Mouse (Mus musculus): ENCODE data around the gene Apbb1ip.

The Apbb1ip gene

GRCm38 (mm10) chr2:22773549-22774180 is at the start of gene Apbb1ip:
Apbb1ip (plus strand) TSS chr2:22774094.
- DNase-seq, result no peak

GRCm38 (mm10) chr2:22727113-22727512 is 46.8 kb upstream of the Apbb1ip start:
- DNase-seq, result no peak

- DNase-seq, result no peak
These were observed 37.8 kb upstream of the Apbb1ip start for GRCm38 (mm10) chr2:22736134-22736533.

GRCm38 (mm10) chr2:22739369-22739768 is 34.5 kb upstream of the Apbb1ip start:
- no peak for DNase-seq

GRCm38 (mm10) chr2:22740441-22740840 is 33.5 kb upstream of the Apbb1ip start:
- no peak for DNase-seq

- DNase-seq, result peak; percentile 3
These were observed 32.7 kb upstream of the Apbb1ip start for GRCm38 (mm10) chr2:22741222-22741621.

GRCm38 (mm10) chr2:22744121-22744761 is 29.7 kb upstream of the Apbb1ip start:
- DNase-seq, result no peak

- DNase-seq, result no peak
These were observed 29.0 kb upstream of the Apbb1ip start for GRCm38 (mm10) chr2:22744876-22745275.

- no peak for DNase-seq
These were observed 27.1 kb upstream of the Apbb1ip start for GRCm38 (mm10) chr2:22746785-22747184.

GRCm38 (mm10) chr2:22747941-22748340 is 26.0 kb upstream of the Apbb1ip start:
- no peak for DNase-seq

GRCm38 (mm10) chr2:22749761-22750160 is 24.1 kb upstream of the Apbb1ip start:
- DNase-seq, result no peak

GRCm38 (mm10) chr2:22752492-22752891 is 21.4 kb upstream of the Apbb1ip start:
- no peak for DNase-seq

- no peak for DNase-seq
These were observed 20.3 kb upstream of the Apbb1ip start for GRCm38 (mm10) chr2:22753461-22754075.

- no peak for DNase-seq
These were observed 19.6 kb upstream of the Apbb1ip start for GRCm38 (mm10) chr2:22754222-22754824.

- no peak for DNase-seq
These were observed 18.3 kb upstream of the Apbb1ip start for GRCm38 (mm10) chr2:22755561-22755960.

GRCm38 (mm10) chr2:22758310-22758972 is 15.5 kb upstream of the Apbb1ip start:
- DNase-seq, result peak; percentile 16

GRCm38 (mm10) chr2:22760452-22760851 is 13.4 kb upstream of the Apbb1ip start:
- DNase-seq, result no peak

GRCm38 (mm10) chr2:22761103-22761521 is 12.8 kb upstream of the Apbb1ip start:
- DNase-seq, result no peak

- no peak for DNase-seq
These were observed 9.0 kb upstream of the Apbb1ip start for GRCm38 (mm10) chr2:22764774-22765387.

GRCm38 (mm10) chr2:22771311-22771710 is 2.6 kb upstream of the Apbb1ip start:
- DNase-seq, result no peak

GRCm38 (mm10) chr2:22774181-22774751 is 372 bp downstream of the Apbb1ip start:
- DNase-seq, result no peak

GRCm38 (mm10) chr2:22775213-22775612 is 1.3 kb downstream of the Apbb1ip start:
- no peak for DNase-seq

Measured in cerebellum, adult 11 months (tissue).